Mouse (Mus musculus) bone marrow macrophage, adult 2 months (primary cell): ENCODE results near the gene Sdhaf2.

Experiments used
- CTCF ChIP-seq: IDR thresholded peaks from 2 replicates; pipeline ENCODE4 v1.5.1; 2012; ENCODE audit warnings: low read depth, mild to moderate bottlenecking, low read length, moderate library complexity
- POLR2A ChIP-seq: IDR thresholded peaks from 2 replicates; pipeline ENCODE4 v1.6.1; 2012; ENCODE audit warnings: mild to moderate bottlenecking, low read depth, low read length, borderline replicate concordance

DNA sequence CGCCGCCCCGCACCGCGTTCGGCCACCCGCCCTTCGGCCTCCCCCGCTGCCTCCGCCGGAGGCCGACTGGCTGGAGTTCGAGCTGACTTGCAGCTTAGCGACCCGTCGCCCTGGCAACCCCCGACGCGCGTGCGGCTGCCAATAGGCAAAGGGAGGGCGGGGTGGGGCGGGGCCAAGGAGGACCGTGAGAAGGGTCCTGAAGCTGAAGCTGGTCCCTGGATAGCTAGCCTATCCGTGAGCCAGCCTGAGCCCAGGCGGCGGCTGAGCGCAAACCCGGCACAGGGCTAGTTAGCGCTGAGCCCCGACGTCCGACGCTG, 68.5 kb downstream of the Sdhaf2 start:
- TF ChIP-seq CTCF (no peak), POLR2A (no peak)
